8 mouse cellular contexts compared by ENCODE assay signal in genomic region chr12:112551861-112552375, GRCm38 (mm10). TPM values are rescaled to one million over a fixed set of nuclear protein-coding genes. Genes with fewer than 3 reads are reported as not detected.
DNase-seq lines count a peak whose midpoint lies in the region; ATAC-seq and TF ChIP-seq lines count a peak whose summit lies in the region.

No protein-coding gene starts in this region.

- no peak overlapping the region for H3K4me2 ChIP-seq in heart, embryonic 12.5 days
- H3K4me2 ChIP-seq in liver, embryonic 13.5 days = no peak overlapping the region
- no peak overlapping the region for H3K4me2 ChIP-seq in stomach, embryonic 14.5 days (replicated peaks; ENCODE audit: low read depth, low read length)

- no peaks in the 10 kb centered on the region for H3K9me3 ChIP-seq in heart, embryonic 12.5 days (replicated peaks)
- no peaks in the 10 kb centered on the region for H3K9me3 ChIP-seq in liver, embryonic 13.5 days (replicated peaks)
- no peaks in the 10 kb centered on the region for H3K9me3 ChIP-seq in stomach, embryonic 14.5 days (ENCODE audit: control insufficient read depth, low read depth, low read length)

- TF ChIP-seq CTCF in bone marrow macrophage, adult 2 months (IDR thresholded peaks at IDR 0.05; ENCODE audit: low read depth, low read length) = peak; percentile 100
- TF ChIP-seq CTCF in embryonic fibroblast, embryonic 13.5 days (IDR thresholded peaks at IDR 0.05; ENCODE audit: borderline replicate concordance, insufficient read depth, low read length) = peak; percentile 100

- 7% methylated on average over 13 of the region's 13 CpGs for WGBS in heart, embryonic 12.5 days
- WGBS in liver, embryonic 13.5 days (ENCODE audit: insufficient replicate concordance) = 12% methylated on average over 13 of the region's 13 CpGs
- 9% methylated on average over 13 of the region's 13 CpGs for WGBS in stomach, embryonic 14.5 days

- no peak overlapping the region for H3K9ac ChIP-seq in heart, embryonic 12.5 days
- no peak overlapping the region for H3K9ac ChIP-seq in liver, embryonic 13.5 days
- no peak overlapping the region for H3K9ac ChIP-seq in stomach, embryonic 14.5 days (replicated peaks; ENCODE audit: low read depth, low read length)

- no peak for TF ChIP-seq POLR2A in bone marrow macrophage, adult 2 months (IDR thresholded peaks at IDR 0.05; ENCODE audit: borderline replicate concordance, low read depth, low read length)
- no peak for TF ChIP-seq POLR2A in embryonic fibroblast, embryonic 13.5 days (IDR thresholded peaks at IDR 0.05; ENCODE audit: low read depth, low read length)

- peak; percentile 91 for DNase-seq in CD4-positive, CD25-positive, alpha-beta regulatory T cell, adult 2 months (ENCODE audit: low read depth, low spot score)
- DNase-seq in kidney, postnatal 14 days = peak; percentile 86
- peak; percentile 62 for DNase-seq in liver, embryonic 13.5 days
- peak; percentile 95 for DNase-seq in neural tube, embryonic 10.5 days (ENCODE audit: extremely low spot score, low spot score)

- no peak overlapping the region for H3K27ac ChIP-seq in bone marrow macrophage, adult 2 months (ENCODE audit: insufficient read depth, low read depth, low read length)
- H3K27ac ChIP-seq in embryonic fibroblast, embryonic 13.5 days (ENCODE audit: insufficient read depth, low read length) = no peak overlapping the region
- H3K27ac ChIP-seq in heart, embryonic 12.5 days (ENCODE audit: poor library complexity, severe bottlenecking) = no peak overlapping the region
- no peak overlapping the region for H3K27ac ChIP-seq in liver, embryonic 13.5 days
- H3K27ac ChIP-seq in stomach, embryonic 14.5 days (ENCODE audit: low read length) = no peak overlapping the region

- 0 out of 2 replicates have a peak, but pooled peaks cover under 1% of the 10 kb centered on the region for H3K27me3 ChIP-seq in heart, embryonic 12.5 days (replicated peaks)
- H3K27me3 ChIP-seq in liver, embryonic 13.5 days = no peaks in the 10 kb centered on the region
- H3K27me3 ChIP-seq in stomach, embryonic 14.5 days (ENCODE audit: control insufficient read depth, insufficient read depth, low read length) = no peaks in the 10 kb centered on the region

- H3K4me1 ChIP-seq in bone marrow macrophage, adult 2 months (ENCODE audit: control insufficient read depth, insufficient read depth, low read length) = no peaks in the 10 kb centered on the region
- H3K4me1 ChIP-seq in embryonic fibroblast, embryonic 13.5 days (ENCODE audit: control insufficient read depth, insufficient read depth, low read length) = no peaks in the 10 kb centered on the region
- 0 out of 2 replicates have a peak, but pooled peaks cover 3% of the 10 kb centered on the region for H3K4me1 ChIP-seq in heart, embryonic 12.5 days (replicated peaks)
- no peaks in the 10 kb centered on the region for H3K4me1 ChIP-seq in liver, embryonic 13.5 days (replicated peaks)
- 0 out of 2 replicates have a peak, but pooled peaks cover 7% of the 10 kb centered on the region for H3K4me1 ChIP-seq in stomach, embryonic 14.5 days (ENCODE audit: control insufficient read depth, insufficient read depth, low read length)

- H3K4me3 ChIP-seq in bone marrow macrophage, adult 2 months (ENCODE audit: insufficient read depth, low read length) = no peak overlapping the region
- no peak overlapping the region for H3K4me3 ChIP-seq in embryonic fibroblast, embryonic 13.5 days (ENCODE audit: insufficient read depth, low read length)
- H3K4me3 ChIP-seq in heart, embryonic 12.5 days = no peak overlapping the region
- H3K4me3 ChIP-seq in liver, embryonic 13.5 days (replicated peaks) = no peak overlapping the region
- H3K4me3 ChIP-seq in stomach, embryonic 14.5 days (ENCODE audit: low read depth, low read length) = no peak overlapping the region

- peak; percentile 56; the same call in 1 of the 2 replicates for ATAC-seq in heart, embryonic 12.5 days (ENCODE audit: insufficient number of reproducible peaks, low FRiP score)
- ATAC-seq in liver, embryonic 13.5 days (ENCODE audit: low read depth) = 0 out of 2 replicates have a peak, but pooled peaks have one; percentile 22
- peak; percentile 43; the same call in 1 of the 2 replicates for ATAC-seq in stomach, embryonic 14.5 days (ENCODE audit: insufficient number of reproducible peaks, insufficient read depth, low FRiP score, low read depth)

- no peaks in the 10 kb centered on the region for H3K36me3 ChIP-seq in heart, embryonic 12.5 days
- no peaks in the 10 kb centered on the region for H3K36me3 ChIP-seq in liver, embryonic 13.5 days
- H3K36me3 ChIP-seq in stomach, embryonic 14.5 days (ENCODE audit: control insufficient read depth, insufficient read depth, low read length) = no peaks in the 10 kb centered on the region

RNA-seq across cellular contexts. Expression of gene Tmem179, which starts 35.4 kb away (rescaled TPM):
- not detected in 2 replicates for polyA plus RNA-seq in bone marrow macrophage, adult 2 months (2012; ENCODE audit: insufficient read depth, insufficient read length, missing spikeins)
- 0.77 and 1.0 TPM in 2 replicates for polyA plus RNA-seq in embryonic fibroblast, embryonic 13.5 days (2011; ENCODE audit: insufficient read length, low read depth, missing spikeins)
- polyA plus RNA-seq in heart, embryonic 12.5 days (2016; fragmentation: Nextera tagmentation; extraction: Ambion mirVana) = 0.68 and 0.88 TPM in 2 replicates
- 0.07 and 0.10 TPM in 2 replicates for polyA plus RNA-seq in liver, embryonic 13.5 days (2015; fragmentation: Nextera tagmentation; extraction: Ambion mirVana)
- polyA plus RNA-seq in stomach, embryonic 14.5 days (2014; fragmentation: Nextera tagmentation; extraction: Ambion mirVana) = 2.1 and 2.7 TPM in 2 replicates

RNA-seq across cellular contexts. Expression of gene Inf2, which starts 36.7 kb away (rescaled TPM):
- 28.0 and 30.8 TPM in 2 replicates for polyA plus RNA-seq in bone marrow macrophage, adult 2 months (2012; ENCODE audit: insufficient read depth, insufficient read length, missing spikeins)
- polyA plus RNA-seq in embryonic fibroblast, embryonic 13.5 days (2011; ENCODE audit: insufficient read length, low read depth, missing spikeins) = 67.6 and 103 TPM in 2 replicates
- 2.2 and 3.5 TPM in 2 replicates for polyA plus RNA-seq in heart, embryonic 12.5 days (2016; fragmentation: Nextera tagmentation; extraction: Ambion mirVana)
- polyA plus RNA-seq in liver, embryonic 13.5 days (2015; fragmentation: Nextera tagmentation; extraction: Ambion mirVana) = 1.4 and 2.1 TPM in 2 replicates
- polyA plus RNA-seq in stomach, embryonic 14.5 days (2014; fragmentation: Nextera tagmentation; extraction: Ambion mirVana) = 4.4 and 5.0 TPM in 2 replicates
